Mouse (Mus musculus): ENCODE measurements around the gene Usp29.

The Usp29 gene

GRCm38 (mm10) chr7:6730241-6730640 is at the start of gene Usp29, which contains the start of gene Peg3:
Usp29 (plus strand) TSS chr7:6730578.
Peg3 (minus strand) TSS chr7:6730431.
- DNase-seq (ENCODE audit: low read depth, low spot score): peak; percentile 98

GRCm38 (mm10) chr7:6685511-6685910 is 44.9 kb upstream of the Usp29 start:
- DNase-seq (ENCODE audit: low read depth, low spot score): no peak

DNA sequence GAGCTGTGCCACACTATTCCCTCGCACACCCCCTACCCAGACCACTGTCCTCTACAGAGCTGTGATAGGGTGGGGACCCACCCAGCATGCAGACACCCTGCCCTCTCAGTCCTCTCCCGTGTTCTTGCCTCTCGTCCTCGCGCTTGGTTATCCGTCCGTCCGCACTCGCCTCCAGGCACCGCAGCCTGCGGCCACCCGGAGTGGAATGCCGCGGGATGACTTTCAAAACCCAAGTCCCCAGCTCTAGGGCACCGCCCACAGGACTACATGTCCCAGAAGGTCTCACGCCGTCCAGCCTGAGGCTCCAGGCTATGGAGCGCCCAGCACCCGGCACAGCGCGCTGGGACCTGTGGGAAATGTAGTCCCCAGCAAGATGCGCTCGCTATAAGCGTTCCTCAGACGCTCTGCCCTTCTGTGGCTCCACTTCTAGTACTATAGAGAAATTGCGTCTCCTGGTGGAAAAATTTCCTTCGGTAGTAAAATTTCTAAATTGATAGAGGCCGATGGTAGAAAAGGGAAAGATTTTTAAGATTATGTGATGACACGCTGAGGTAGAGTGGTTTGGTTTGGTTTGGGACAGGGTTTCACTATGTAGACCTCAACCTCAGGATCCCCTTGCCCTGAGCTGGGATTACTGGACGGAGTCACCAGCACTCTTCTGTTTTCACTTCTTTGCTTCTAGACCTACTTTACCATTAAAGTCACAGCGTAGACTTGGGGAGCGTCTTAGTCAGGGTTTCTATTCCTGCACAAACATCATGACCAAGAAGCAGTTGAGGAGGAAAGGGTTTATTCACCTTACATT is 33.9 kb upstream of the Usp29 start, which contains the start of gene Zim1:
Gene Zim1 (minus strand): TSS at position 210 of the 805 bp plus-strand sequence.
- DNase-seq (ENCODE audit: low read depth, low spot score): peak; percentile 96

DNA sequence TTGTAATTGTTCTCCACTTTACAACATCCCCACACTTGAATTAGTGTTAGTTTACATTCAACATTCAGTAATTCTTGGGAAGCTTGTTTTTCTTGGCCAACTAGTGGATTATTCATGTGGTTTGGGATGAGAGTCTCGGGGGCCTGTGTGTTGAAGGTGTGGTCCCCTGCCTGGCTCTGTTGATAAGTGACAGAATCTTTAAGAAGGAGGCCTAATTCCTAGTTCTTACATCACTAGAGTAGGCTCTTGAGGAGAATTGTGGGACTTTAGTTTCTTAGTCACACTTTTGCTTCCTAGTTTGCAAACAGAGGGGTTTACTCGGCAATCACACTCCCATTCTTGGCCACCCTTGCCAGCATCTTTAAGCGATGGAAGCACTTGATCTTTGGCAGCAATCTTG is 31.1 kb upstream of the Usp29 start:
- DNase-seq (ENCODE audit: low read depth, low spot score): no peak

DNA sequence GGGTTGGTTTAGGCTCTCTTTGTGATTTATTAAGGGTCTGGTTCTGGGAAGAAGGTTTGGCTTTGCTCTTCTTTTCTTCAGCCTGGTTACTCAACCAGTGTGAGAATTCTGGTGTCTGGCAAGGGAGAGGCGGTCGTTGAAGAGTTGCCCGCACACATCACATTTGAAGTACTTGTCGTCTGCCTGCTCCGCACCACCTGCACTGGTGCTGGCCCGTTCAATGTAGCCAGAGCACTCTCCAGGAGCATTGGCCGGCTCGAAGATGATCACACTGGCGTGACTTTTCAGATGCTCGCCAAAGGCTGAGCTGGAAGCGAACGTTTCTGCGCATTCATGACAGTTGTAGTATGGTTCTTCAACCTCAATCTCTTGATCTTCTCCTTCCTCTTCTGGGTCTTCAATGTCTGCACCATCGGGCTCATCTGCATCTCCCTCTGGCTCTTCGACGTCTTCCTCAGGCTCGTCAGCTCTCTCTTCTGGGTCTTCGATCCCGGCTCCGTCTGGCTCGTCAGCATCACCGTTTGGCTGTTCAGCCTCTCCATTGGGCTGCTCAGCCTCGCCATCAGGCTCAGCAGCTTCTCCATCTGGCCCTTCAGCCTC is 22.9 kb upstream of the Usp29 start:
- DNase-seq (ENCODE audit: low read depth, low spot score): no peak

DNA sequence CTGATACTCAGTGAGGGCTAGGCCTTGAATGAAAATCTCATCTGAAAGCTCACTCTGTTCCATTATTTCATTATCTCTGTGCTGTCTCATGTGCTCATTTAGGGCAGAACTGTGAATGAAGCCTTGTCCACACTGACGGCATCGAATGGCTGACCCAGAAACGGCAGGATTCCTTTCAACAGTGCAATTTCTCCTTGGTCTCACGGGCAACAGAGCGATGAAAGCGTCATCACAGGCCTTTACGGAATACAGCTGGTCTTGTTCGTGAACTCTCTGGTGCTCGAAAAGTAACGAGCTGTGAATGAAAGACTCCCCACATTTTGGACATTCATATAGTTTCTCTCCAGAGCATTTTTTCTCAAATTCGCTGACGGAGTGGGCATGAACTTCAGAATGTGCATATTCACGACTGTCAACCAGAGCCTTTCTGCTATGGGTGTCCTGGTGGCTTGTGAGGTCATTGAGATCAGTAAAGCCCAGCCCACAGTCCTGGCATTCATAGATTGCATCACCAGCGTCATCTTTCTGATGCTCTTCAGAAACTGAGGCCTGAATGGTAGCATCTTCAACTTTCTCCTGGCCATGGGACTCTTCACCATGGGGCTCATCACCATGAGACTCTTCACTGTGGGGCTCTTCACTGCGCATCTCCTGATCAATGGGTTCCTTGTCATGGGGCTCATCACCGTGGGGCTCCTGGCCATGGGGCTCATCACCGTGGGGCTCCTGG is 21.8 kb upstream of the Usp29 start:
- no peak for DNase-seq (ENCODE audit: low read depth, low spot score)

- no peak for DNase-seq (ENCODE audit: low read depth, low spot score)
Measured at GRCm38 (mm10) chr7:6709396-6709795, 21.0 kb upstream of the Usp29 start.

GRCm38 (mm10) chr7:6727351-6728121 is 2.8 kb upstream of the Usp29 start:
- peak; percentile 99 for DNase-seq (ENCODE audit: low read depth, low spot score)

DNA sequence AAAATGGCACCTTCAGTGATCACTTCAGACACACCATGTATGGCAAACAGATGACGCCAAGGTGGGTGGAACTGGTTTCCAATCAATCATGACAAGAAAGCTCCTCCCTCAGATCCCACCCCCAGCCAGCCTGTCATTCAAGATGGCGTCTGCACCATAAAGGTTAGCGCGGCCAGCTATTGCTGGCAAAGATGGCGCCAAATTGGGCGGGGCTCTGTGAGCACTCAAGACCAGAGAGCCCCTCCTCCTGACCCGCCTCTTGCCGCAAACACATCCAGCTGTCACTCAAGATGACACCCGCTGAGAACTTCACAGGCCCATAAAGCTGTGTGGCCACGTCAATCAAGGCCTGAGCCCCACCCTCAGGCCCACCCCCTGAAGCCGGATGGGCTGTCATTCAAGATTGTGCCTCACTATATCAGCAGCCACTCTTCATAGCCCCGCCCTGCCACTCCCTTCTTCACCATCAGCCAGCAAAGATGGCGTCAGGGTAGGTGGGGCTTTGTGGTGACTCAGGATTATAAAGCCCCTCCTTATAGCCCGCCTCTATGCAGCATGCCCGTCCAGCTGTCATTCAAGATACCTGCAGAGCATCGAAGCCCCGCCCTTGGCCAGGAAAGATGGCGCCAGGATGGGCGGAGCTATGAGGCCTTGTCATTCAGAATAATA is 2.0 kb upstream of the Usp29 start:
- peak; percentile 99 for DNase-seq (ENCODE audit: low read depth, low spot score)

DNA sequence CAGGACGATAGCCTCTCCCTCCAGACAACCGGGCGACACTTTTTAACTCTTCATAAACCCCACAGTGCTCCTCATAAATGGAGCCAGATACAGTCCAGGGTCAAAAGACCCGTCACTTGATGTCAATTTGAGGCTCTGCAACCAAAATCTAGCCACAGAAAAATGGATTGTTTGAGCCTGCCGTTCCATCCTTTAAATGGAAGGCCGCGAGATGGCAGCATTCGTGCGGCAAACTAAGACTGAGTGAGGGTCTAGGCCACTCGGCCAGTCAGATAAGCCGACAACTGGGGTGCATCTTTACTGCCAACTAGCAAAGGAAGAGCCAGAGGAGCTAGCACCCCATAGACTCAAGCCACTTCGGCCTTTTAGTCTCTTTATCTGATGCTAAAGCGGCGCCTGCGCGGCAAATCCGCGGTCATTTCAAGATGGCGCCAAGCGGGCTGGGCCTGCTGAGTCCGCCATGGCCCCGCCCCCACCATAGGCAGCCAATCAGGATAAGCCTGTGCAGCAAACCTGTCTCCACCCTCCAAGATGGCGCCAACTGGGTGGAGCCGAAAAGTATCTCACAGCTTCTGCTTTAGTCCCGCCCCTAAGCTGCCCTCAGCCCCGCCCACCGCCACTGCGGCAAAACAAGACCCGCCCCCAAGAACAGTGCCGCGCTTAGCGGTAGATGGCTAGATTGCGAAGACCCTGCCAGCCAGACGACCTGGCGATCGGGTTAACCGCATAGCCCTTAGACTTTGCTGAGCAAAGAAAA is 1.1 kb upstream of the Usp29 start:
- DNase-seq (ENCODE audit: low read depth, low spot score): peak; percentile 99

- peak; percentile 56 for DNase-seq (ENCODE audit: low read depth, low spot score)
Measured at GRCm38 (mm10) chr7:6730801-6731200, 423 bp downstream of the Usp29 start.

DNA sequence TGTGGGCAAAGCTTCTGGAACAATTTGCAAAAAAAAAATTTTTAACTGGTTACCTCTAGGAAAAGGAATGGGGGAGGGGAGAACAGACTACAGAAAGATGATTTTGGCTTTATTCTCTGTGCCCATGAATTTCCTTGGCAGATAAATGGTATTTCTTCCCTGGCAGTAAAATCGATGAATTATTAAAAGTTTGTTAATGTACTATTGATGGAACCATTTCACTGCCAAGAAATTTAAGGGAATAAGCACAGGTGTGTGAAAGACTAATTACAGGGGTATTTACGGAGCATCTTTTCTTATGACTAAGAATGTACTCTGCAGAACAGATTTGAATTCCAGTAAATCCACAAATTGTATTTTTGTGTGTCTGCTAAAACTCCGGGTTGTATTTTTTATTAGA is 995 bp downstream of the Usp29 start:
- no peak for DNase-seq (ENCODE audit: low read depth, low spot score)

GRCm38 (mm10) chr7:6731930-6732329 is 1.6 kb downstream of the Usp29 start:
- no peak for DNase-seq (ENCODE audit: low read depth, low spot score)

- no peak for DNase-seq (ENCODE audit: low read depth, low spot score)
Measured at GRCm38 (mm10) chr7:6736060-6736459, 5.7 kb downstream of the Usp29 start.

- DNase-seq (ENCODE audit: low read depth, low spot score): no peak
Measured at GRCm38 (mm10) chr7:6744281-6744904, 14.0 kb downstream of the Usp29 start.

GRCm38 (mm10) chr7:6749196-6749595 is 18.8 kb downstream of the Usp29 start:
- DNase-seq (ENCODE audit: low read depth, low spot score): no peak

DNA sequence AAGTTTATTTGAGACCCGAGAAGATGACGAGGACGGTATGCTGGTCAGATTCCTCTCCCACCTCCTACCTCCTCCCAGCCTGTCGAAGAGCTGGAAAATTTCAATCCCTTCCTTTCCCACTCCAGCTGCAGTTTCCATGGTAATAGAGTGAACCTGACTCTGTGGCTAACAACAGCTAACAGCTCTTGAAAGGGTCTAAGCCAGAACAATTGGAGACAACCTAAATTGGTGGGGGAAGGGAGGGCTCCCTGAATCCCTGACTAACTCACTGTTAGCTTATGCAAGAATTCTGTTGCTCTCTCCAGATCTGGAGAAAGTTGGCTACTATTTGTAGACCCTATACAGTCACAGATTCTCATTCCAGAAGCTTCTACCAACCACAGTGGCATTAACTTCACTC is 23.1 kb downstream of the Usp29 start:
- peak; percentile 77 for DNase-seq (ENCODE audit: low read depth, low spot score)

- DNase-seq (ENCODE audit: low read depth, low spot score): no peak
Measured at GRCm38 (mm10) chr7:6756777-6757291, 26.5 kb downstream of the Usp29 start.

DNA sequence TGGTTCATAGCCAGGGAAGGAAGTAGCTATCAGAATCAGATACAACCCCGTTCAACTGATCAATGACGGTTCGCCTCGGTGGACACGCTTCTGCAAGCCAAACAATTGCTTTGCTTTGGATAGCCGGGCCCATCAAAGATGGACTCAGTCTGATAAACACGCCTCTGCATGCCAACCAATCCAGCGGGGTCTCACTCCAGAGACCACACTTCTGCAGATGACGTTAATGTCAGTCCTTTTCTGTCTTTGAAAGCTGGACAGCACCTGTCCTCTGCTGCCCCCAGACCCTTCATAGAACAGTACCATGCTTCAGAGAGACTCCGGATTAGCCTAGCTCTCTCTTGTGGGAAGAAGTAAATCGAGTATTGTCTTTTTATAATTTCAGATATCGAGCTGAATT is 29.3 kb downstream of the Usp29 start:
- no peak for DNase-seq (ENCODE audit: low read depth, low spot score)

DNA sequence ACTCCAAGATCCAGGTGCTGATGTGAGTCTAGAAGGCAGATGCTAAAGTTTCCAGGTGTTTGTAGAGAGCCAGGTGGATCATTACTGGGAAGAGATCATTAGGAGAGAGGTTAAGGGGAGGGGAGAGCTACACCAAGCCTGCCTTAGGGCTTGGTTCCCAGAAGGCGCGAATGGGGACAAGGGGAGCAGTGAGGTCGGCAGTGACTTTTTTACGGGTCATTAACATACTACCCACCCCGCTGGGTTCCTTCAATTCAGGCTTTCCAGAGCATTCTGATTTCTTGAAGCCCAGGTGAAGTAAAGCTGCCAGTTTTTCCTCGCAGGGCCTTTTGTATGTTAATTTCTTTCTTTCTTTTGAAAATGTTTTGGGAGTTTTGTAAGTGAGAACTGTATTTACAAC is 29.8 kb downstream of the Usp29 start:
- DNase-seq (ENCODE audit: low read depth, low spot score): no peak

Data from brain, adult 2 months (tissue).